Mouse (Mus musculus) urinary bladder, postnatal 14 days (tissue): Measurements from ENCODE around the gene Gm5795.
"Not testable (repeated sequence)": the region's sequence is repeated elsewhere in the genome, so short reads cannot be mapped to it uniquely, and the experiment has no call there.

Experiments
- DNase-seq: peaks from one replicate; pipeline ENCODE4 v3.0.0; 2021; ENCODE audit warnings: low spot score

Gene Gm5795

DNA sequence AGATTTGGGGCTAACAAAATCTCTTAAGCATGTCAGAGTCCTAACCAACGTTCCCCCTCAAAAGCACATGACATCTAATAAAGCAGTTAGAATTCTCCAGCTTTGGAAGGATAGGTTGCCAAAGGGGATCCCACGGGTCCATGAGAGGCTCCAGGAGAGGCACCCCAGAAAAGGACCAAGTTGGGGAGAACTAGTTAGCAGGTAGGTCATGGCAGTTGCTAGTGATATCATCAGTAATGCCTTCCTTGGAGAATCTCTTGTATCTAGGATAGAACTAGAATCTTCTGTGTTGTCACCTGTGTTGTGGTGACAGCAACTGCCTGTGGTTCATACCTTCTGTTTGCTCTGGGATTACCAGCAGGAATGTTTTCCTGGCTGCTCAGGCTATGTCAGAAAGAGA lies at the start of gene Gm5795:
TSS of gene Gm5795 (plus strand) at position 301 of the 400 bp plus-strand sequence.
- not testable (repeated sequence) for DNase-seq

DNA sequence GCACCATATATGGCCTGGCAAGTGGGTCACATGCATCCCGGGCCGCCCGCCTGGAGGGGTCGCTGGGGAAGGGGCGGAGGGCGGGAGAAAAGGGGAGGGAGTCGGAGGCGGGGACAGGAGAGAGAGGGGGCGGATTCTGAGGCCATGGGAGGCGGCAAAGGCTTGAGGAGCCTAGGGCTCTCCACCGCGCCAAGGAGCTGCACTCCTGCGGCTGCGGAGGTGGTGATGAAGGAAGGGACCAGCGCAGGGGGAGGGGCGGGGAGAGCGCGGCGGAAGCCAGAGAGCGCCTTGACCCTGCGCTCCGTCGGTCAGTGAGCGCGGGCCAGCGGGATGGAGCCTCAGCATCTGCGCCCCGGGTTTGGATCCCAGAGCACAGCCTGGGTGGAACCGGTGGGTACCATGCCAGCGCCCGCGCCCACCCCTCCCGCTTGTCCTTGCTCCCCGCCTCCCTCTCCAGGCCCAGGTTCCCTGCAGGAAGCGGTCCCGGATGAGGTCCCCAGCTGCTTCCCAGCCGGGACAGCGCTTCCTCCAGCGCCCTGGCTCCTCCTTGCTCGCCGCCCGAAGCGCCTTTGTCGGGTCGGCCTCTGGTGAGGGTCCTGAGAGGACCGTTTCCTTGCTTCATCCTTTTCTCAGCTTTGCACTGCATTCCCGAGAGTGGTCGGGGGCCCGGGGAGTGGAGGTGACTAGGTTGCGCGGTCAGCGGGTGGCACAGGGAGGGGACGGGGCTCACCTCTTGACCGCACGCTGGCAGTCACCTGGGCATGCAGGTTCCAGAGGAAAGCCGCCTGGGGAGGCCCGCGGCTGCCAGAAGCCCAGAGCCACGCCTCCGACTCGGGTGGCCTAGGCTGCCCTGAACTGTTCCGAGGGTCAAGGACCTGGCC lies 20.5 kb downstream of the Gm5795 start, which contains the start of gene D830030K20Rik:
TSS of gene D830030K20Rik (plus strand) at position 217 of the 881 bp plus-strand sequence.
- peak; percentile 2 for DNase-seq

DNA sequence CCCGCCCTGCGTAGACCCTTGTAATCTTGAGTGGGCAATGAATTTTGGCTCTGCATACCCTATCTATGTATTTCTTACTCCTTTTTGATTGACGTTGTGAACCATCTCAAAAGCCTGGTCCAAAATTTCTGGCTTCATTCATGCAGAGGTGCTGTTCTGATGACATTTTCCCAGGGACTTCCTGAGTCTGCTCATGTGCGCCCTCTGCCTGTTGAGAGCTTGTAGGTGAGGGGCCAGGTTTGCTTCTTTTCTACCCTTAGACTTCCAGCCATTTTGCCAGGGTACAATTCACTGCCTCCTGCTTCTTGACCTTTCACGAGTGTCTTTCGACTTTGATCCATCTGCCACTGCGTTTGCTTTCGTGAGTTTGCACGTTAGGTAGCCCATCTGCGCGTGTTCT lies 21.3 kb downstream of the Gm5795 start:
- peak; percentile 4 for DNase-seq
